Mouse (Mus musculus) olfactory bulb, adult 2 months (tissue): Measurements from ENCODE around the gene Sectm1b.

Source experiments
- CTCF ChIP-seq: fragments of 200-500 bp; IDR thresholded peaks from 2 replicates; pipeline ENCODE4 v1.5.1; 2012; ENCODE audit warnings: low read depth, mild to moderate bottlenecking, low read length, moderate library complexity; ENCODE audit not compliant: insufficient read depth
- POLR2A ChIP-seq: fragments of 200-500 bp; IDR thresholded peaks from 2 replicates; pipeline ENCODE4 v1.6.1; 2012; ENCODE audit warnings: mild to moderate bottlenecking, low read depth, low read length, moderate library complexity; ENCODE audit not compliant: insufficient read depth

DNA sequence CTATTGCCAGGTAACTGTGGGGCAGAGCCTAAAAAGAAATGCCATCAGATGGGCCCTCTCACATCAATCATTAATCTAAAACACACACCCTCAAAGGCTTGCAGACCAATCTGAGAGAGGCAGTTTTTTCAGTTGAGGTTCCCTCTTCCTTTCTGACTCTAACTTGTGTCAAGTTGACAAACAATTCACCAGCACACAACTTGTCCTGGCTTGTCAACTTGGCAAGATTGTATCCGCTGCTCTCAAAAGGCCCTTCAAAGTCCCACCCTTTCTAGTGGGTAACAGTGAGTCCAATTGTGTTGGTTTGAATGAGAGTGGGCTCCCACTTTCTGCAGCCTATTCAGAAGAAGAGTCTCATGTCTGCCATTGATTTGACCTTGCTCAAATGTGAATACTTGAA is 18.1 kb downstream of the Sectm1b start:
- TF ChIP-seq POLR2A (no peak), CTCF (no peak)
